Mouse (Mus musculus) intestine, embryonic 15.5 days (tissue): ENCODE measurements at regions not wholly inside any gene's neighbourhood (a gene's known extent, or its start where the extent isn't known, plus 50 kb on each side); places are given as distances from the start of the nearest gene placed in this dataset.

Experiments
- ATAC-seq: fragments of 200-750 bp; cut with Nextera tagmentation; 2 replicates; pipeline ENCODE4 v1.8.0; 2017; ENCODE audit warnings: moderate TSS enrichment, moderate library complexity
- H3K27ac ChIP-seq: fragments of 300-500 bp; sonication (generic); 2 replicates; pipeline ENCODE4 v1.5.1; 2015; ENCODE audit warnings: mild to moderate bottlenecking, inconsistent platforms
- H3K27me3 ChIP-seq: fragments of 300-500 bp; sonication (generic); replicated peaks from 2 replicates; pipeline ENCODE4 v1.6.1; 2015; ENCODE audit warnings: inconsistent platforms
- H3K36me3 ChIP-seq: fragments of 300-500 bp; sonication (generic); 2 replicates; pipeline ENCODE4 v1.6.1; 2015; ENCODE audit warnings: inconsistent platforms
- H3K4me1 ChIP-seq: fragments of 300-500 bp; sonication (generic); replicated peaks from 2 replicates; pipeline ENCODE4 v1.6.1; 2015; ENCODE audit warnings: inconsistent platforms
- H3K4me2 ChIP-seq: fragments of 300-500 bp; sonication (generic); replicated peaks from 2 replicates; pipeline ENCODE4 v1.6.1; 2015; ENCODE audit warnings: mild to moderate bottlenecking, inconsistent platforms
- H3K4me3 ChIP-seq: fragments of 300-500 bp; sonication (generic); replicated peaks from 2 replicates; pipeline ENCODE4 v1.5.1; 2015; ENCODE audit warnings: inconsistent platforms
- H3K9ac ChIP-seq: fragments of 300-500 bp; sonication (generic); 2 replicates; pipeline ENCODE4 v1.6.1; 2015; ENCODE audit warnings: inconsistent platforms
- H3K9me3 ChIP-seq: fragments of 300-500 bp; sonication (generic); 2 replicates; pipeline ENCODE4 v1.6.1; 2016; ENCODE audit warnings: inconsistent platforms
- WGBS: fragments of 180-500 bp; shearing (Covaris S2); methylation state at CpG from one replicate; pipeline ENCODE4 v1.1.7; 2015; 5-methylcytosine and 5-hydroxymethylcytosine counted together

GRCm38 (mm10) chr7:37421704-37422103 is 351.7 kb downstream of the Zfp536 start:
- H3K27ac ChIP-seq = no peak overlapping the region
- no peaks in the 10 kb centered on the region for H3K36me3 ChIP-seq
- no peaks in the 10 kb centered on the region for H3K27me3 ChIP-seq
- H3K9me3 ChIP-seq = no peaks in the 10 kb centered on the region
- no peak overlapping the region for H3K4me2 ChIP-seq
- H3K4me3 ChIP-seq = no peak overlapping the region
- 82% methylated on average over 10 of the region's 10 CpGs for WGBS
- ATAC-seq = no peak
- no peak overlapping the region for H3K9ac ChIP-seq
- H3K4me1 ChIP-seq = no peaks in the 10 kb centered on the region
